15 mouse cellular contexts compared by ENCODE assay signal in genomic region chr7:123242241-123242640, GRCm38 (mm10).
"Had no signal": no experiment of that assay in that cellular context is flagged by ENCODE, and none has a peak within 500 bp of the region (broad histone marks: within the 10 kb centered on the region; RNA-seq: fewer than 3 reads in every experiment).

No protein-coding gene starts in this region.

- ATAC-seq: liver, postnatal 0 days; lung, postnatal 0 days; midbrain, embryonic 13.5 days; midbrain, embryonic 15.5 days had no signal

- DNase-seq: liver, postnatal 0 days; lung, adult 2 months; lung, postnatal 14 days; lung, postnatal 36 days; retina, postnatal 1 day; right cerebral cortex, adult 18-20 months; right cerebral cortex, postnatal 25 days; right cerebral cortex, postnatal 4 days; spleen, adult 18-20 months; thymus, adult 2 months; thymus, postnatal 25 days; thymus, postnatal 4 days had no signal
